Mouse (Mus musculus): ENCODE measurements around the gene Neu1. TPM values are rescaled to one million over a fixed set of nuclear protein-coding genes. Genes with fewer than 3 reads are reported as not detected.
"Not testable (repeated sequence)": the region's sequence is repeated elsewhere in the genome, so short reads cannot be mapped to it uniquely, and the experiment has no call there.

Neu1 gene
- polyA plus RNA-seq, 1 experiment from 2014 or later: 118 TPM

GRCm38 (mm10) chr17:34952378-34953040 lies 21.5 kb downstream of the Neu1 start:
- H3K4me3 ChIP-seq (replicated peaks): peak overlapping the region; percentile 77
- H3K27ac ChIP-seq: peak overlapping the region; percentile 82
- peaks cover 8% of the 10 kb centered on the region for H3K36me3 ChIP-seq
- ATAC-seq: peak; percentile 75
- peak overlapping the region; percentile 89 for H3K9ac ChIP-seq
- H3K4me2 ChIP-seq (replicated peaks): peak overlapping the region; percentile 55
- no peaks in the 10 kb centered on the region for H3K27me3 ChIP-seq (replicated peaks)
- WGBS: under 1% methylated on average over 23 of the region's 23 CpGs
- peaks cover 7% of the 10 kb centered on the region; the same call in 1 of the 2 replicates for H3K4me1 ChIP-seq (replicated peaks)
- no peaks in the 10 kb centered on the region for H3K9me3 ChIP-seq

GRCm38 (mm10) chr17:34953258-34953657 lies 22.2 kb downstream of the Neu1 start:
- Histone ChIP-seq H3K4me3 (replicated peaks) (no peak overlapping the region; the same call in 1 of the 2 replicates), H3K9me3 (no peaks in the 10 kb centered on the region), H3K27me3 (replicated peaks) (no peaks in the 10 kb centered on the region), H3K36me3 (peaks cover 8% of the 10 kb centered on the region), H3K4me1 (replicated peaks) (peaks cover 7% of the 10 kb centered on the region; the same call in 1 of the 2 replicates), H3K9ac (no peak overlapping the region), H3K27ac (no peak overlapping the region), H3K4me2 (replicated peaks) (peak overlapping the region; percentile 55; the same call in 1 of the 2 replicates)
- WGBS: 83% methylated on average over 3 of the region's 3 CpGs
- no peak for ATAC-seq

DNA sequence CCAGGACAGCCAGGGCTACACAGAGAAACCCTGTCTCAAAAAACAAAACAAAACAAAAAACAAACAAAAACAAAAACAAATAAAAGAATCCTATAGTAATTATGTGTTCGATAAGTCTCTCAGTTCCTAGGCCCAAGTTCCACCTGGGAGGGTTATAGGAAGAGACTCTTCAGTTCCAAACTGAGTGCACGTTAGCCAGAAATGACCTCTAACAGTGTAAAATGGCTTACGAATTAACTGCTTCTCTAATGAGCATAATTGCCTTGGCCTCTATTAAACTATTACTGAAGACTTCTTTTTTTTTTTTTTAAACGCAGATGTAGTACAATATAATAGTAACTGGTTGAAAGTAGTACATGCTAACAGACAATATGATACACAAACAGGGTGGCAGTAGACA lies 22.9 kb downstream of the Neu1 start:
- WGBS: 90% methylated on average over 4 of the region's 4 CpGs
- H3K9ac ChIP-seq: no peak overlapping the region
- H3K4me1 ChIP-seq (replicated peaks): peaks cover 7% of the 10 kb centered on the region; the same call in 1 of the 2 replicates
- no peak overlapping the region for H3K27ac ChIP-seq
- no peak overlapping the region for H3K4me3 ChIP-seq (replicated peaks)
- ATAC-seq: no peak
- peaks cover 8% of the 10 kb centered on the region for H3K36me3 ChIP-seq
- H3K9me3 ChIP-seq: no peaks in the 10 kb centered on the region
- H3K4me2 ChIP-seq (replicated peaks): no peak overlapping the region
- no peaks in the 10 kb centered on the region for H3K27me3 ChIP-seq (replicated peaks)

GRCm38 (mm10) chr17:34954831-34955230 lies 23.8 kb downstream of the Neu1 start:
- Histone ChIP-seq H3K4me1 (replicated peaks) (peaks cover 7% of the 10 kb centered on the region; the same call in 1 of the 2 replicates), H3K4me2 (replicated peaks) (no peak overlapping the region), H3K9me3 (no peaks in the 10 kb centered on the region), H3K9ac (no peak overlapping the region), H3K27me3 (replicated peaks) (no peaks in the 10 kb centered on the region), H3K36me3 (peaks cover 5% of the 10 kb centered on the region), H3K27ac (no peak overlapping the region), H3K4me3 (replicated peaks) (no peak overlapping the region)
- no peak for ATAC-seq
- WGBS: 87% methylated on average over 4 of the region's 4 CpGs

DNA sequence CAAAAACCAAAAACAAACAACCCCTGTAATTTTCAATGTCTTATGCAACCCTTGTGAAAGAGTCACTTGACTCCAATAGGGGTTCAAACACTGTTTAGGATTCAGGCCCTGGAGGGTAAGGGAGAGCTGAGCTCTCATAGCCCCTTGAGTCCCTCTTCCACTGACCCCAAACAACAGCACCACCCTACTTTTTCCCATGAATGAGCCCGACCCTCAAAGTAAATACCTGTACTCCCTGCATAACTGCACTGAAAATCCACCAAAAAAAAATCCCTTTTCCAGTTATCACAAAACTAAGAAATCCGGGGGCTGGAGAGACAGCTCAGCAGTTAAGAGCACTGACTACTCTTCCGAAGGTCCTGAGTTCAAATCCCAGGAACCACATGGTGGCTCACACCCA lies 24.8 kb downstream of the Neu1 start:
- 74% methylated on average over 3 of the region's 3 CpGs for WGBS
- Histone ChIP-seq H3K4me3 (replicated peaks) (no peak overlapping the region), H3K36me3 (no peaks in the 10 kb centered on the region), H3K4me1 (replicated peaks) (peaks cover 6% of the 10 kb centered on the region; the same call in 1 of the 2 replicates), H3K27ac (no peak overlapping the region), H3K9ac (no peak overlapping the region), H3K27me3 (replicated peaks) (no peaks in the 10 kb centered on the region), H3K9me3 (no peaks in the 10 kb centered on the region), H3K4me2 (replicated peaks) (no peak overlapping the region)
- ATAC-seq: no peak

GRCm38 (mm10) chr17:34956340-34956739 lies 25.3 kb downstream of the Neu1 start:
- H3K4me1 ChIP-seq (replicated peaks): peaks cover 7% of the 10 kb centered on the region; the same call in 1 of the 2 replicates
- H3K4me2 ChIP-seq (replicated peaks): no peak overlapping the region
- no peak for ATAC-seq
- no peak overlapping the region for H3K9ac ChIP-seq
- no peaks in the 10 kb centered on the region for H3K27me3 ChIP-seq (replicated peaks)
- WGBS: 49% methylated on average over 1 of the region's 1 CpGs
- H3K4me3 ChIP-seq (replicated peaks): no peak overlapping the region
- no peaks in the 10 kb centered on the region for H3K9me3 ChIP-seq
- no peak overlapping the region for H3K27ac ChIP-seq
- H3K36me3 ChIP-seq: no peaks in the 10 kb centered on the region

- H3K9ac ChIP-seq; H3K4me1 ChIP-seq (replicated peaks); H3K27me3 ChIP-seq (replicated peaks); H3K4me3 ChIP-seq (replicated peaks); H3K36me3 ChIP-seq; H3K9me3 ChIP-seq; ATAC-seq; H3K27ac ChIP-seq: not testable (repeated sequence)
- WGBS: 18% methylated on average over 26 of the region's 40 CpGs
- H3K4me2 ChIP-seq (replicated peaks): peak overlapping the region; percentile 37
Observed at GRCm38 (mm10) chr17:34957291-34957690, 26.2 kb downstream of the Neu1 start.

DNA sequence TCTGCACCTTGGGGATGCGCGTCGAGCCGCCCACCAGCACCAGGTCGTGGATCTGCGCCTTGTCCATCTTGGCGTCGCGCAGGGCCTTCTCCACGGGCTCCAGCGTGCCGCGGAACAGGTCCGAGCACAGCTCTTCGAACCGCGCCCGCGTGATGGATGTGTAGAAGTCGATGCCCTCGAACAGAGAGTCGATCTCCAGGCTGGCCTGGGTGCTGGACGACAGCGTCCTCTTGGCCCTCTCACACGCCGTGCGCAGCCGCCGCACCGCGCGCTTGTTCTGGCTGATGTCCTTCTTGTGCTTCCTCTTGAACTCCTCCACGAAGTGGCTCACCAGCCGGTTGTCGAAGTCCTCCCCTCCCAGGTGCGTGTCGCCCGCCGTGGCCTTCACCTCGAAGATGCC lies 26.9 kb downstream of the Neu1 start:
- not testable (repeated sequence) for H3K27me3 ChIP-seq (replicated peaks); H3K9ac ChIP-seq; H3K4me3 ChIP-seq (replicated peaks); H3K27ac ChIP-seq; ATAC-seq; H3K36me3 ChIP-seq; H3K4me2 ChIP-seq (replicated peaks); H3K9me3 ChIP-seq; H3K4me1 ChIP-seq (replicated peaks)
- WGBS: 29% methylated on average over 23 of the region's 40 CpGs

GRCm38 (mm10) chr17:34958734-34959129 lies 27.7 kb downstream of the Neu1 start:
- Histone ChIP-seq H3K4me3 (replicated peaks) (peak overlapping the region; percentile 45), H3K4me2 (replicated peaks) (peak overlapping the region; percentile 65)
- WGBS: 0% methylated on average over 12 of the region's 47 CpGs
- not testable (repeated sequence) for H3K4me1 ChIP-seq (replicated peaks); H3K27ac ChIP-seq; H3K9me3 ChIP-seq; H3K27me3 ChIP-seq (replicated peaks); H3K9ac ChIP-seq; H3K36me3 ChIP-seq
- ATAC-seq: peak; percentile 26

DNA sequence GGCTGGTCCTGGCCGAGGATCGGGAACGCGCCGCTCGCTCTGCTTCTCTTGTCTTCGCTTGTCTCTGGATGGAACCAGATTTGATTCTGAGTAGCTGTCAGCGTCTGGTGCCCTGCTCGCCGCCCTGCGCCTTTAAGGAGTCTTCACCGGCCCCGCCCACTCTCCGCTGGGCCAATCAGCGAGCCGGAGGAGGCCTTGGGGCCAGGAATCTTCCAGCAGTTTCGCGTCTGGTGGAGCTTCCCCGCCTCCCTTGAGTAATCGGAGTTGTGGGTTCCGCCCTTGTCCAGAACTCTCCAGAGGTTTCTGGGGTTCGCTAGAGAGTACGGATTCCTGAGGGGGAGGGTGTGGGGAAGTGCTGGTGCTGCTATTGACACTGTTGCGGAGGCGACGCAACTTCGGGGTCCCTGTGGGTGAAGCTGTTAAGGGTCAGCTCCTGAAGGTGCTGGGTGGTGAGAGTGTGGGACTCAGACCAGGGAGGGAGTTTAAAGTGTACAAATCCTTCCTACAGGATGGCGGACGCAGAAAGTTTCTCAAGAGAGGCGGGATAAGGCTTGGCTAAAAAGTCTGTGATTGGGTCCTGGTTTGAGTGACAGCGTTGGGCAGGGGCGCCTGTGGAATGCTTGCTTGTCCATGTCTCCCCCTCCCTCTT lies 28.2 kb downstream of the Neu1 start, which contains the start of gene Hspa1b:
TSS of gene Hspa1b (minus strand) at position 109 of the 649 bp plus-strand sequence.
- not testable (repeated sequence) for H3K36me3 ChIP-seq; H3K4me1 ChIP-seq (replicated peaks); H3K9me3 ChIP-seq; H3K27me3 ChIP-seq (replicated peaks)
- Histone ChIP-seq H3K9ac (peak within 1 kb of the TSS; percentile 41), H3K4me3 (replicated peaks) (peak within 1 kb of the TSS; percentile 45), H3K27ac (peak within 1 kb of the TSS; percentile 95), H3K4me2 (replicated peaks) (peak within 1 kb of the TSS; percentile 65)
- WGBS: under 1% methylated on average over 31 of the region's 32 CpGs
- peak; percentile 96 for ATAC-seq

DNA sequence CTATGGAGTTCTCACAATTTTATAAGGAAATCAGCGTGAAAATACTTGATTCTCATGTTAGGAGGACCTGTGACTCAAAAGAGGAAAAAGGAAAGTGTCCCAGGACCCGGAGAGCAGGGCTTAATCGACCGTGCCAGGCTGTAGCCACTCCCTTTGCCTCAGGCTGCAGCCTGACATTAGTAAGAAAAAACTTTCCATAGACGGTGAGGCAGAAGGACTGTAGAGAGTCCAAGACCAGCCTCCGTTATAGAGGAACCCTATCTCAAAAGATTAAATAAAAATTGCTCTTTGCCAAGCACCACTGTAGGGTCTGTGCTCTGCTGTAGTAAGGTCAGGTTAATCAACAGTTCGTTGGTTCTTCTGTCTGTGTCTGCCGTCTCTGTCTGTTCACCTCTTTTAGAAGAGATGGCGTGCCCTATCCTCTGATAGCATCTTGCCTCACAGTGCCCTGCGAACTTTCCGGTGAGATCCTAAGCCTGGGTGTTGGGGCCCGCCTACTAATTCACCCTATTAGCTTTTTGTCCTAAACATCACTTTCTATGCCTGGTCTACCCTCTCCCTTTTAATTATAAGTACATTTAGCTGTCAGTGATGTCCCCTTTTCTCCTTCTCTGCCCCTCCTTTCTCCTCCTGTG lies 28.9 kb downstream of the Neu1 start:
- Histone ChIP-seq H3K27ac (peak overlapping the region; percentile 95), H3K4me3 (replicated peaks) (peak overlapping the region; percentile 45), H3K9me3 (no peaks in the 10 kb centered on the region), H3K4me1 (replicated peaks) (peaks cover 7% of the 10 kb centered on the region; the same call in 1 of the 2 replicates), H3K4me2 (replicated peaks) (peak overlapping the region; percentile 65), H3K9ac (peak overlapping the region; percentile 41), H3K36me3 (no peaks in the 10 kb centered on the region), H3K27me3 (replicated peaks) (no peaks in the 10 kb centered on the region)
- peak; percentile 15; the same call in 1 of the 2 replicates for ATAC-seq
- 10% methylated on average over 12 of the region's 12 CpGs for WGBS

DNA sequence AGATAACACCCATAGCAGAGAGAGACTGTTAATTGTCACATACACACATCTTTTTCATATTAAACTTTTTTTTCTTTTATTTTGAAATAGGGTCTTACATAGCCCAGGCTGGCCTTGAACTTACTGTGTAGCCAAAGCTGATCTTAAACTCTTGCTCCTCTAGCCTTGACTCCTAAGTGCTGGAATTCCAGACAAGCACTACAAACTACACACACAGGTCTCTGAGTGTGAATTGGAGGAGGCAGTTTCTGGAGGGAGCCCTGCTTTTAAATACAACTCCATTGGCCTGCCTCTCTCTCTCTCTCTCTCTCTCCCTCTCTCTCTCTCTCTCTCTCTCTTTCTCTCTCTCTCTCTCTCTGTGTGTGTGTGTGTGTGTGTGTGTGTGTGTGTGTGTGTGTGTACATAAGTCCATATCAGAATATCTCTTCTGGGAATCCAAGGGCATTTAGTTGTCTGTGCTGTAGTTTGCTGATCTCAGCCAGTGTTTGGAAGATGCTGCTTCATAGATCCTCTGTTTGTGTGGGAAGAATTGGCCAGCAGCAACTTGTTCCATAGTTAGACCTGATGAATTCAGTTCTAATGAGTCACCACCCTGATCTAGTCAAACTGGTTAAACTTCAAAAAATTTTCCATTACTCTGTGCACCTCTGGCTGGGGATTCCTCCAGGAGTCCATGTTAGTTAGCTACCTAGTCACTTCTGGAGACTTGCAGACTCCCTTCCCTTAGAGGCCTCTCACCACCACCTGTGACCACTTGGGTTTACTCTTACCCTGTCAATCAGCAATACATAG lies 29.8 kb downstream of the Neu1 start:
- no peak overlapping the region for H3K27ac ChIP-seq
- no peak overlapping the region for H3K4me2 ChIP-seq (replicated peaks)
- H3K27me3 ChIP-seq (replicated peaks): no peaks in the 10 kb centered on the region
- no peak overlapping the region for H3K9ac ChIP-seq
- no peaks in the 10 kb centered on the region for H3K36me3 ChIP-seq
- H3K4me1 ChIP-seq (replicated peaks): peaks cover 7% of the 10 kb centered on the region; the same call in 1 of the 2 replicates
- ATAC-seq: no peak
- H3K9me3 ChIP-seq: no peaks in the 10 kb centered on the region
- no peak overlapping the region for H3K4me3 ChIP-seq (replicated peaks)

Data from intestine, embryonic 15.5 days (tissue).